Mouse (Mus musculus) right cerebral cortex, postnatal 36 days (tissue): ENCODE results near the gene Prss46.

Experiments
- DNase-seq, 2 experiments: peaks; one replicate each; pipeline ENCODE4 v3.0.0; 2022; ENCODE audit warnings: low spot score in 2 of 2, mixed read lengths in 1 of 2

The Prss46 gene

GRCm38 (mm10) chr9:110896595-110896994, 52.3 kb downstream of the Prss46 start:
- DNase-seq, result no peak

DNA sequence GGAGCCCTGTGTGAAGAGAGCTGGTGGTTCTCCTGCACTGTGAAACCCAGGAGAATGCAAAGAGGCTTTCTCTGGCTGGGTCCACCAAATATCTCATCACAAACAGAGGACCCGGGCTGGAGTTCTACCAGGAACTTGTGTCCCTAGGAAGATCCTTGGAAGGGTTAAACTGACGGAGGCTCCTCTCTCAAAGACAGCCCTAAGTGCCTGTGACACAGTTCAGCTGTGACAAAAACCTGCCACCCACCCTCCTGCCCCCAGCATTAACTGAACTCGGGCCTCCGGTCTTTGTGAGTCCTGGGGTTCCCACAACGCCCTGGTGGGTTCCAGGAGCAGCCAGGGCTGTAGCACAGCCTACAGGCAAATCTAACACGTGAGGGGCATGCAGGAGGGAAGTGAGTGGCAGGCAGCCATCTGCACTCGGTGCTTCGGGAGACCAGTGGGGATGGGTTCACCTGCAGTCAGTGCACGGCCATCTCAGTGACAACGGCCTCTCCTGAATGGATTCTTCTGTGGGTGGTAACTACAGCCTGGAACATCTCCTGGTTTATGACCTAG, 55.2 kb downstream of the Prss46 start:
- DNase-seq, result no peak

GRCm38 (mm10) chr9:110901204-110901603, 56.9 kb downstream of the Prss46 start:
- no peak for DNase-seq

DNA sequence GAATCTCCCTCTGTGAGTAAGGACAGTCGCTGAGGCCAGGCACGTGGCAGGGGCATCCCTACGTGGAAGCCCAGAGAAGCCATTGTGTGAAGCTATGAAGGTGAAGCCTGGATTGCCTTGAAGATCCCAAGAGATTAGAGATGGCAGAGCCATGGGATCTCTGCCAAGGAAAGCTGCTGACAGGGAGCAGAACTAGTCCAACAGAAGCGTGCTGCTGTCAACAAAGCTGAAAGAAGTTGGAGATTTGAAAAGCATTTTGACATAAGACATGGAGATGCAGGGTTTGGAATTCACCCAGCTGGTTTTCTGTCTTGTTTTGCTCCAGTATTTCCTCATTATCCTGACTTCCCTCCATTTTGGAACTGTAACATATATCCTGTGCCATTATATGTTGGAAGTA, 58.0 kb downstream of the Prss46 start:
- DNase-seq, result no peak
